Mouse (Mus musculus) layer of hippocampus, adult 9-11 months (tissue): ENCODE measurements at regions not wholly inside any gene's neighbourhood (a gene's known extent, or its start where the extent isn't known, plus 50 kb on each side); places are given as distances from the start of the nearest gene placed in this dataset.
"Not testable (repeated sequence)": the region's sequence is repeated elsewhere in the genome, so short reads cannot be mapped to it uniquely, and the experiment has no call there.

Source experiments
- DNase-seq: peaks from one replicate; pipeline ENCODE4 v3.0.0; 2022

GRCm38 (mm10) chr3:147802546-147802945 is 950.4 kb downstream of the Ttll7 start:
- DNase-seq: no peak

- DNase-seq: no peak
These were observed 944.4 kb downstream of the Ttll7 start for GRCm38 (mm10) chr3:147796524-147796923.

GRCm38 (mm10) chr3:147795116-147795515 is 942.9 kb downstream of the Ttll7 start:
- DNase-seq: no peak

- no peak for DNase-seq
These were observed 934.4 kb downstream of the Ttll7 start for GRCm38 (mm10) chr3:147786555-147786954.

GRCm38 (mm10) chr3:147750842-147751191 is 898.6 kb downstream of the Ttll7 start:
- DNase-seq: no peak

GRCm38 (mm10) chr3:147749939-147750841 is 898.0 kb downstream of the Ttll7 start:
- DNase-seq: no peak

- no peak for DNase-seq
These were observed 897.3 kb downstream of the Ttll7 start for GRCm38 (mm10) chr3:147749442-147749841.

- no peak for DNase-seq
These were observed 884.7 kb downstream of the Ttll7 start for GRCm38 (mm10) chr3:147736673-147737439.

GRCm38 (mm10) chr3:147716391-147716790 is 864.2 kb downstream of the Ttll7 start:
- no peak for DNase-seq

GRCm38 (mm10) chr3:147707401-147707801 is 855.2 kb downstream of the Ttll7 start:
- no peak for DNase-seq

- DNase-seq: no peak
These were observed 831.6 kb downstream of the Ttll7 start for GRCm38 (mm10) chr3:147683730-147684129.

- no peak for DNase-seq
These were observed 828.1 kb downstream of the Ttll7 start for GRCm38 (mm10) chr3:147680299-147680698.

GRCm38 (mm10) chr3:147662572-147662971 is 810.4 kb downstream of the Ttll7 start:
- no peak for DNase-seq

GRCm38 (mm10) chr3:147652849-147653248 is 800.7 kb downstream of the Ttll7 start:
- no peak for DNase-seq

GRCm38 (mm10) chr3:147635486-147635885 is 783.3 kb downstream of the Ttll7 start:
- not testable (repeated sequence) for DNase-seq

- no peak for DNase-seq
These were observed 779.0 kb downstream of the Ttll7 start for GRCm38 (mm10) chr3:147631151-147631550.

- no peak for DNase-seq
These were observed 731.6 kb downstream of the Ttll7 start for GRCm38 (mm10) chr3:147583697-147584315.

- DNase-seq: no peak
These were observed 719.7 kb downstream of the Ttll7 start for GRCm38 (mm10) chr3:147571850-147572249.

- DNase-seq: no peak
These were observed 693.3 kb downstream of the Ttll7 start for GRCm38 (mm10) chr3:147545329-147546006.

- no peak for DNase-seq
These were observed 690.1 kb downstream of the Ttll7 start for GRCm38 (mm10) chr3:147542285-147542684.

- DNase-seq: no peak
These were observed 685.4 kb downstream of the Ttll7 start for GRCm38 (mm10) chr3:147537584-147537983.

- DNase-seq: no peak
These were observed 680.0 kb downstream of the Ttll7 start for GRCm38 (mm10) chr3:147532196-147532595.

- no peak for DNase-seq
These were observed 679.5 kb downstream of the Ttll7 start for GRCm38 (mm10) chr3:147531608-147532180.
